Mouse (Mus musculus) lung, postnatal 0 days (tissue): ENCODE data around the gene Pcsk4. TPM values are rescaled to one million over a fixed set of nuclear protein-coding genes. Genes with fewer than 3 reads are reported as not detected.

Experiments
- ATAC-seq: fragments of 200-750 bp; cut with Nextera tagmentation; 2 replicates; pipeline ENCODE4 v1.8.0; 2017; ENCODE audit warnings: moderate library complexity
- DNase-seq: peaks from one replicate; pipeline ENCODE4 v3.0.0-alpha.2; 2016; ENCODE audit warnings: low spot score
- H3K27ac ChIP-seq: fragments of 300-500 bp; sonication (generic); 2 replicates; pipeline ENCODE4 v1.5.1; 2014; ENCODE audit warnings: antibody characterized with exemption, mild to moderate bottlenecking, low read length, mixed read lengths
- H3K27me3 ChIP-seq: fragments of 300-500 bp; sonication (generic); replicated peaks from 2 replicates; pipeline ENCODE4 v1.6.1; 2014; ENCODE audit warnings: low read length, mixed read lengths; ENCODE audit not compliant: insufficient read depth
- H3K36me3 ChIP-seq: fragments of 300-500 bp; sonication (generic); 2 replicates; pipeline ENCODE4 v1.6.1; 2014; ENCODE audit warnings: low read length, mixed read lengths; ENCODE audit not compliant: insufficient read depth
- H3K4me1 ChIP-seq: fragments of 300-500 bp; sonication (generic); 2 replicates; pipeline ENCODE4 v1.6.1; 2014; ENCODE audit warnings: antibody characterized with exemption, low read depth, low read length, mixed read lengths; ENCODE audit not compliant: insufficient read depth
- H3K4me2 ChIP-seq: fragments of 300-500 bp; sonication (generic); replicated peaks from 2 replicates; pipeline ENCODE4 v1.6.1; 2014; ENCODE audit warnings: low read depth, mild to moderate bottlenecking, low read length, moderate library complexity, mixed read lengths
- H3K4me3 ChIP-seq: fragments of 300-500 bp; sonication (generic); 2 replicates; pipeline ENCODE4 v1.5.1; 2014; ENCODE audit warnings: low read depth, low read length
- H3K9ac ChIP-seq: fragments of 300-500 bp; sonication (generic); replicated peaks from 2 replicates; pipeline ENCODE4 v1.6.1; 2014; ENCODE audit warnings: low read depth, mild to moderate bottlenecking
- H3K9me3 ChIP-seq: fragments of 300-500 bp; sonication (generic); 2 replicates; pipeline ENCODE4 v1.6.1; 2016; ENCODE audit warnings: low read length, mixed read lengths
- CTCF ChIP-seq: IDR thresholded peaks from 2 replicates; pipeline ENCODE4 v1.5.1; 2016; ENCODE audit warnings: antibody characterized with exemption, mild to moderate bottlenecking
- EP300 ChIP-seq: IDR thresholded peaks from 2 replicates; pipeline ENCODE4 v1.6.1; 2016; ENCODE audit warnings: antibody characterized with exemption, mild to moderate bottlenecking, control low read depth
- WGBS: fragments of 180-500 bp; shearing (Covaris S2); extraction: QIAGEN DNeasy Blood & Tissue Kit; methylation state at CpG from one replicate; pipeline ENCODE4 v1.1.7; 2014; 5-methylcytosine and 5-hydroxymethylcytosine counted together
- polyA plus RNA-seq: library from polyadenylated mRNA; unstranded; fragments of >200 nt; fragmentation: Nextera tagmentation; extraction: Ambion mirVana; gene quantifications from 2 replicates; pipeline ENCODE4 v1.2.1, GENCODE M21; 2015

The Pcsk4 gene
- polyA plus RNA-seq = 3.4 and 3.7 TPM in 2 replicates

- Histone ChIP-seq H3K4me1 (peaks cover 4% of the 10 kb centered on the region), H3K9ac (no peak within 1 kb of the TSS), H3K27ac (peak within 1 kb of the TSS; percentile 16; the same call in 1 of the 2 replicates), H3K4me2 (peak within 1 kb of the TSS; percentile 78), H3K4me3 (peak within 1 kb of the TSS; percentile 40), H3K36me3 (no peaks in the 10 kb centered on the region), H3K9me3 (no peaks in the 10 kb centered on the region), H3K27me3 (no peaks in the 10 kb centered on the region; the same call in 1 of the 2 replicates)
- TF ChIP-seq CTCF = no peak
- TF ChIP-seq EP300 = no peak
- peak; percentile 99 for DNase-seq
- WGBS = 5% methylated on average over 31 of the region's 36 CpGs
- ATAC-seq = peak; percentile 97
These were observed at the start of gene Pcsk4, which contains the start of gene Reep6 for GRCm38 (mm10) chr10:80329273-80330081. Pcsk4 (minus strand) TSS chr10:80329498. Reep6 (plus strand) TSS chr10:80329953.

- TF ChIP-seq EP300 (no peak), CTCF (peak; percentile 68)
- Histone ChIP-seq H3K36me3 (peaks cover 19% of the 10 kb centered on the region; the same call in 1 of the 2 replicates), H3K27me3 (no peaks in the 10 kb centered on the region), H3K4me1 (no peaks in the 10 kb centered on the region), H3K27ac (no peak overlapping the region), H3K9ac (no peak overlapping the region), H3K9me3 (no peaks in the 10 kb centered on the region), H3K4me3 (no peak overlapping the region), H3K4me2 (no peak overlapping the region)
- ATAC-seq = no peak
- 49% methylated on average over 10 of the region's 10 CpGs for WGBS
- DNase-seq = no peak
These were observed 48.4 kb upstream of the Pcsk4 start for GRCm38 (mm10) chr10:80377716-80378115.

GRCm38 (mm10) chr10:80376160-80376559, 46.9 kb upstream of the Pcsk4 start:
- WGBS = 1% methylated on average over 7 of the region's 7 CpGs
- no peak for TF ChIP-seq EP300
- peak; percentile 97 for TF ChIP-seq CTCF
- ATAC-seq = peak; percentile 65
- Histone ChIP-seq H3K4me3 (no peak overlapping the region), H3K27ac (no peak overlapping the region), H3K27me3 (no peaks in the 10 kb centered on the region), H3K36me3 (peaks cover 7% of the 10 kb centered on the region; the same call in 1 of the 2 replicates), H3K4me2 (no peak overlapping the region), H3K4me1 (no peaks in the 10 kb centered on the region), H3K9ac (no peak overlapping the region), H3K9me3 (no peaks in the 10 kb centered on the region)
- peak; percentile 95 for DNase-seq

GRCm38 (mm10) chr10:80374063-80374462, 44.8 kb upstream of the Pcsk4 start:
- TF ChIP-seq EP300 = no peak
- TF ChIP-seq CTCF = peak; percentile 74
- no peaks in the 10 kb centered on the region for H3K9me3 ChIP-seq
- H3K9ac ChIP-seq = no peak overlapping the region
- ATAC-seq (peak; percentile 53; the same call in 1 of the 2 replicates), DNase-seq (peak; percentile 79)
- H3K4me3 ChIP-seq = no peak overlapping the region
- H3K36me3 ChIP-seq = no peaks in the 10 kb centered on the region
- H3K4me2 ChIP-seq = no peak overlapping the region
- WGBS = 18% methylated on average over 6 of the region's 6 CpGs
- H3K27me3 ChIP-seq = no peaks in the 10 kb centered on the region
- no peaks in the 10 kb centered on the region for H3K4me1 ChIP-seq
- no peak overlapping the region for H3K27ac ChIP-seq

- no peaks in the 10 kb centered on the region for H3K36me3 ChIP-seq
- no peak for TF ChIP-seq EP300
- no peak for TF ChIP-seq CTCF
- H3K4me3 ChIP-seq = no peak overlapping the region
- no peak overlapping the region for H3K4me2 ChIP-seq
- H3K27ac ChIP-seq = no peak overlapping the region
- no peaks in the 10 kb centered on the region for H3K27me3 ChIP-seq
- 82% methylated on average over 6 of the region's 6 CpGs for WGBS
- no peaks in the 10 kb centered on the region for H3K4me1 ChIP-seq
- H3K9ac ChIP-seq = no peak overlapping the region
- DNase-seq = no peak
- H3K9me3 ChIP-seq = no peaks in the 10 kb centered on the region
- no peak for ATAC-seq
These were observed 43.4 kb upstream of the Pcsk4 start for GRCm38 (mm10) chr10:80372706-80373105.

- ATAC-seq = no peak
- Histone ChIP-seq H3K4me1 (no peaks in the 10 kb centered on the region), H3K4me3 (no peak overlapping the region), H3K27ac (no peak overlapping the region), H3K36me3 (no peaks in the 10 kb centered on the region), H3K9ac (no peak overlapping the region), H3K27me3 (no peaks in the 10 kb centered on the region), H3K4me2 (no peak overlapping the region), H3K9me3 (no peaks in the 10 kb centered on the region)
- no peak for DNase-seq
- TF ChIP-seq EP300 = no peak
- no peak for TF ChIP-seq CTCF
- WGBS = 54% methylated on average over 9 of the region's 9 CpGs
These were observed 42.7 kb upstream of the Pcsk4 start for GRCm38 (mm10) chr10:80371983-80372382.
